Mouse (Mus musculus): Measurements from ENCODE around the gene Anp32e. TPM values are rescaled to one million over a fixed set of nuclear protein-coding genes. Genes with fewer than 3 reads are reported as not detected.
"Not testable (repeated sequence)": the region's sequence is repeated elsewhere in the genome, so short reads cannot be mapped to it uniquely, and the experiment has no call there.

The Anp32e gene
- polyA plus RNA-seq, 1 experiment from 2014 or later = 229 TPM

DNA sequence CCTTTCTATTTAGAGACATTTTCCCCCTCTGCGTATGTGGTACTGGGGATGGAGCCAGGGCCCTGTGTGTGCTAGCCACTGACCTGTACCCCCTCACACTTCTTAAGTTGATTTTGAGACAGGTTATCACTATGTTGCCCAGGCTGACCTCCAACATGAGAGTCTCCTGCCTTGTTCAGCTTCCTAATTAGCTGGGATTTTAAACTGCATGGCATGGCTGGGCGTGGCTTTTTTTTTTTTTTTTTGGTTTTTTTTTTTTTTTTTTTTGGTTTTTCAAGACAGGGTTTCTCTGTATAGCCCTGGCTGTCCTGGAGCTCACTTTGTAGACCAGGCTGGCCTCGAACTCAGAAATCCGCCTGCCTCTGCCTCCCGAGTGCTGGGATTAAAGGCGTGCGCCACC lies 48.5 kb downstream of the Anp32e start:
- WGBS = 91% methylated on average over 7 of the region's 7 CpGs
- H3K9me3 ChIP-seq (replicated peaks); H3K9ac ChIP-seq; H3K27ac ChIP-seq (ENCODE audit: poor library complexity, severe bottlenecking); H3K36me3 ChIP-seq; H3K4me3 ChIP-seq; H3K4me2 ChIP-seq; ATAC-seq (ENCODE audit: insufficient number of reproducible peaks, low FRiP score); H3K4me1 ChIP-seq (replicated peaks); H3K27me3 ChIP-seq (replicated peaks): not testable (repeated sequence)

GRCm38 (mm10) chr3:95978265-95978664 lies 49.2 kb downstream of the Anp32e start:
- Histone ChIP-seq H3K36me3 (no peaks in the 10 kb centered on the region), H3K27me3 (replicated peaks) (0 out of 2 replicates have a peak, but pooled peaks cover 6% of the 10 kb centered on the region), H3K9ac (peak overlapping the region; percentile 11; the same call in 1 of the 2 replicates), H3K4me1 (replicated peaks) (peaks cover 5% of the 10 kb centered on the region), H3K4me2 (no peak overlapping the region), H3K9me3 (replicated peaks) (no peaks in the 10 kb centered on the region), H3K4me3 (no peak overlapping the region), H3K27ac (ENCODE audit: poor library complexity, severe bottlenecking) (no peak overlapping the region)
- no peak for ATAC-seq (ENCODE audit: insufficient number of reproducible peaks, low FRiP score)
- 84% methylated on average over 9 of the region's 9 CpGs for whole genome bisulfite sequencing

DNA sequence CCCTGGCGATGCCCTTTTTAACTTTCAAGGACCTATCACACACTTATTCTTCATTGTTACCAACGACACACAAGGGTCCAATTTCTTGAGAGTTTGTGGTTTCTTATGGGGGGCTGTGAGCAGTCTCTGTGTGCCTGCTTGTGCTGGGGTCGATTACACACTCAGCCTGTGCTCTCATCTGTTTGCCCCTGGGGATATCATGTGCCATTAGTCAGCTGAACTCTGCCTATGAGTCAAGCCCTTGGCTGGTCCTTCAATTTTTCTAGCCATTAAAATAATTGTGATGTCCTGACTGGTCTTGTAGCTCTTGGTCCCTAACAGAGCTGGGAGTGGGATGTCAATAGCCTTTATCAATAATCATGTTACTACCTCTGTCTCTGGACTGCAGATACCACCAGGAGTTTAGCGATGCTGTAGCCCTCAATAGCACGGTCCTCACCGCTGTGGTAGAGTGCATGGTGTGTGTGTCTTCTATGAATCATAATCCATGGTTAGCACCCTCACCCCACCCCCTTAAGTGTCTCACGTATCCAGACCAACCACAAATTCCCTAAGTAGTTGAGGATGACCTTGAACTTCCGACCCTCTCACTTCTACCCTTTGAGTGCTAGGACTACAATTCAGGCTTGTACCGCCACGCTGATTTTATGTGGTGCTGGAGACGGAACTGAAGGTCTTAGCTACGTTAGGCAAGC lies 51.4 kb downstream of the Anp32e start:
- 84% methylated on average over 12 of the region's 12 CpGs for WGBS
- no peak for ATAC-seq (ENCODE audit: insufficient number of reproducible peaks, low FRiP score)
- Histone ChIP-seq H3K4me3 (no peak overlapping the region), H3K27me3 (replicated peaks) (no peaks in the 10 kb centered on the region), H3K4me2 (no peak overlapping the region), H3K9ac (no peak overlapping the region), H3K4me1 (replicated peaks) (peaks cover 12% of the 10 kb centered on the region), H3K9me3 (replicated peaks) (peaks cover 4% of the 10 kb centered on the region; the same call in 1 of the 2 replicates), H3K36me3 (no peaks in the 10 kb centered on the region), H3K27ac (ENCODE audit: poor library complexity, severe bottlenecking) (no peak overlapping the region)

DNA sequence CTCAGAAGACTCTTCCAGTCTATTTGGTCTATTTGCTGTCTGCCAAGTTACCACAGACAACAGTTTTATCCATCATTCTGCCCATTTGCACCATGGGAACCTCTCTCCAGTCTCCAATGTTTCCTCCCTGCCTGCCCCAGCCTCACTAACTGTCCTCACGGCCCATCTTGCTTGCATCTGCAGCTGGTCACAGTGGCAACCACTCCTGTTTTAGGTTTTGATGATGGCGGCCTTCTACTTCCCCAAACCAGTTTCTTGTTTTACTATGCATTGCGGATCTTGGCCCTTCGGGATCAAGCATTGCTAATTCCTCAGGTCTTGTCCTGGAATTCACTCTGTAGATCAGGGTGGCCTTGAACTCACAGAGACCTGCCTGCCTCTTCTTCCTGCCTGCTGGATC lies 53.1 kb downstream of the Anp32e start:
- WGBS = 88% methylated on average over 4 of the region's 4 CpGs
- Histone ChIP-seq H3K27ac (ENCODE audit: poor library complexity, severe bottlenecking) (no peak overlapping the region), H3K36me3 (no peaks in the 10 kb centered on the region), H3K9ac (no peak overlapping the region), H3K27me3 (replicated peaks) (no peaks in the 10 kb centered on the region), H3K9me3 (replicated peaks) (peaks cover 4% of the 10 kb centered on the region; the same call in 1 of the 2 replicates), H3K4me2 (no peak overlapping the region), H3K4me1 (replicated peaks) (peaks cover 30% of the 10 kb centered on the region), H3K4me3 (no peak overlapping the region)
- no peak for ATAC-seq (ENCODE audit: insufficient number of reproducible peaks, low FRiP score)

- peak overlapping the region; percentile 47 for H3K4me2 ChIP-seq
- 3% methylated on average over 12 of the region's 12 CpGs for WGBS
- H3K4me3 ChIP-seq = peak overlapping the region; percentile 10
- H3K27ac ChIP-seq (ENCODE audit: poor library complexity, severe bottlenecking) = peak overlapping the region; percentile 98
- H3K27me3 ChIP-seq (replicated peaks) = no peaks in the 10 kb centered on the region
- H3K36me3 ChIP-seq = peaks cover 30% of the 10 kb centered on the region
- H3K9ac ChIP-seq = peak overlapping the region; percentile 63
- ATAC-seq (ENCODE audit: insufficient number of reproducible peaks, low FRiP score) = peak; percentile 88
- peaks cover 4% of the 10 kb centered on the region; the same call in 1 of the 2 replicates for H3K9me3 ChIP-seq (replicated peaks)
- H3K4me1 ChIP-seq (replicated peaks) = peaks cover 52% of the 10 kb centered on the region
Measured at GRCm38 (mm10) chr3:95985209-95986000, 56.4 kb downstream of the Anp32e start.

DNA sequence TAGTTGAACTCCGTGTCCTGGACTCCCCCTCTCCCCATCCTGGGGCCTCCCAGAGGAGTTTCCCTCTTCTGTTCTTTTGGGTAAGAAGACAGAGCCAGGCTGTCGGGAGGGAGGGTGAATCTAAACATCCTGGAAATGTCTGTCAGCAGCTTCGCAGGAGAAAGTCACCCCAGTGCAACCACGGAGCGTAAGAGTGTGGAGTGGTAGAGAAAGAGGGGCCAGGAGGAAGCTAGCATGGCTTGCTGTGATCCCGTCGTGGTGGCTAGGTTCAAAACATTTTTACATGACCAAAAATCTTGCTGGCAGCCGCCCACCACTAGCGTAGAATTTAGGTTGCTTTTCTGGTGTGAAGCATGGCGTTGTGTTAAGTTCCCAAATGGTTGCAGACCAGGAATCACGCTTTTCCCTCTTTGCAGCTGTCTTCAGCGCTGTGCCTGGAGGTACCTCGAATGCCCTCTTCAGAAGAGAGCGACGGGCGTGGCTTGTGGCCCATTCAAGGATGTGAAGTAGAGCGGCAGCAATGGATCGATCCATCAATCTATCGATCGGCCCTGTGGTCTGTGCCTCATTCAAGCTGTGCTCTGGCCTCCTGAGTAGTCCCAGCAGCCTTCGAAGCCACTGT lies 57.1 kb downstream of the Anp32e start:
- Histone ChIP-seq H3K27ac (ENCODE audit: poor library complexity, severe bottlenecking) (peak overlapping the region; percentile 98), H3K9ac (peak overlapping the region; percentile 63), H3K9me3 (replicated peaks) (peaks cover 4% of the 10 kb centered on the region; the same call in 1 of the 2 replicates), H3K36me3 (peaks cover 37% of the 10 kb centered on the region), H3K4me2 (peak overlapping the region; percentile 47), H3K27me3 (replicated peaks) (no peaks in the 10 kb centered on the region), H3K4me3 (peak overlapping the region; percentile 10), H3K4me1 (replicated peaks) (peaks cover 59% of the 10 kb centered on the region)
- peak; percentile 30; the same call in 1 of the 2 replicates for ATAC-seq (ENCODE audit: insufficient number of reproducible peaks, low FRiP score)
- WGBS = 3% methylated on average over 21 of the region's 21 CpGs

- Histone ChIP-seq H3K4me2 (no peak overlapping the region), H3K4me1 (replicated peaks) (peaks cover 68% of the 10 kb centered on the region), H3K4me3 (no peak overlapping the region), H3K9me3 (replicated peaks) (peaks cover 4% of the 10 kb centered on the region; the same call in 1 of the 2 replicates), H3K36me3 (peaks cover 46% of the 10 kb centered on the region), H3K9ac (no peak overlapping the region; the same call in 1 of the 2 replicates), H3K27me3 (replicated peaks) (no peaks in the 10 kb centered on the region), H3K27ac (ENCODE audit: poor library complexity, severe bottlenecking) (peak overlapping the region; percentile 98)
- 49% methylated on average over 4 of the region's 4 CpGs for WGBS
- no peak for ATAC-seq (ENCODE audit: insufficient number of reproducible peaks, low FRiP score)
Measured at GRCm38 (mm10) chr3:95986984-95987383, 57.9 kb downstream of the Anp32e start.

GRCm38 (mm10) chr3:95987386-95988110 lies 58.5 kb downstream of the Anp32e start:
- 56% methylated on average over 6 of the region's 6 CpGs for WGBS
- Histone ChIP-seq H3K4me3 (no peak overlapping the region), H3K27ac (ENCODE audit: poor library complexity, severe bottlenecking) (peak overlapping the region; percentile 98; the same call in 1 of the 2 replicates), H3K36me3 (peaks cover 51% of the 10 kb centered on the region), H3K9me3 (replicated peaks) (peaks cover 4% of the 10 kb centered on the region; the same call in 1 of the 2 replicates), H3K4me2 (no peak overlapping the region), H3K9ac (peak overlapping the region; percentile 10; the same call in 1 of the 2 replicates), H3K27me3 (replicated peaks) (no peaks in the 10 kb centered on the region), H3K4me1 (replicated peaks) (peaks cover 73% of the 10 kb centered on the region)
- ATAC-seq (ENCODE audit: insufficient number of reproducible peaks, low FRiP score) = no peak

DNA sequence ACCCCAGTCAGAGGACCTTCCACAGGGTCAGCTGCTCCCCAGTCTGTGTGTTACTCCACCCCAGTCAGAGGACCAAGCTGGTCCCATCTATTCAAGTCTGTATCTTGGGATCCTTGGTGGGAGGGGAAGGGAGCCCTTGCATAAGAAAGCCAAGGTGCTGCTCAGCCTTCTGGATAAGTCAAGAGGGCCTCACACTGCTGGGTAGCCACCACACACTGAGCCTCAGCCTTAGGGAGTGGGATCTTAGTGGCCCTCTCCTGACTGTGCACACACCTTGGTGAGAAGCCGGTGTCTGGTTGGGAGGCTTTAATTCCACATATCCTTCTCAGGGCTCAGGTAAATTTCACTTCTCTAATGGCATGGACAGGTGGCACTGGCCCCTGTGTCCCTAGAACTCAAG lies 59.1 kb downstream of the Anp32e start:
- 94% methylated on average over 1 of the region's 1 CpGs for WGBS
- no peak for ATAC-seq (ENCODE audit: insufficient number of reproducible peaks, low FRiP score)
- Histone ChIP-seq H3K4me3 (no peak overlapping the region), H3K27ac (ENCODE audit: poor library complexity, severe bottlenecking) (no peak overlapping the region), H3K9ac (peak overlapping the region; percentile 38; the same call in 1 of the 2 replicates), H3K27me3 (replicated peaks) (no peaks in the 10 kb centered on the region), H3K4me1 (replicated peaks) (peaks cover 79% of the 10 kb centered on the region), H3K36me3 (peaks cover 53% of the 10 kb centered on the region), H3K9me3 (replicated peaks) (peaks cover 4% of the 10 kb centered on the region; the same call in 1 of the 2 replicates), H3K4me2 (no peak overlapping the region)

DNA sequence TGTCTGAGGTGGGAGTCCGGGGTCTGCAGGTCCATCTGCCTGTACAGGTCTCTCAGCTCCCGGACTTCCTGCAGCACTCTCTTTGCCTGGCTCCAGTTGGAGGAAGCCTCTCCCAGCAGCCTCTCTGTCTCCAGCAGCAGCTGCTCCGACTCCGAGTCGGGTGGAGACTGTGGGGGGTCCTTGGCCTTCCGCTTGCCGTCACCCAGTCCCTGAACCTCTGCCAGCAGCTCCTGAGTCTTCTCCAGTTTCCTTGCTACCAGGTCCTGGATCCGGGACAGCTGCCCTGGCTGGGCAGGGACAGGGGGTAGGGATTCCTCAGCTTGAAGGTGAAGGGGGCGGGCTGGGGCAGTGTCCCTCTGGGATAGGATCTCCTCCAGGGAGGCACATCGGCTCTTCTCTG lies 59.9 kb downstream of the Anp32e start:
- 0 out of 2 replicates have a peak overlapping the region, but pooled peaks have one; percentile 3 for H3K9ac ChIP-seq
- 0 out of 2 replicates have a peak overlapping the region, but pooled peaks have one; percentile 11 for H3K27ac ChIP-seq (ENCODE audit: poor library complexity, severe bottlenecking)
- H3K36me3 ChIP-seq = peaks cover 53% of the 10 kb centered on the region
- WGBS = 59% methylated on average over 10 of the region's 10 CpGs
- peaks cover 4% of the 10 kb centered on the region; the same call in 1 of the 2 replicates for H3K9me3 ChIP-seq (replicated peaks)
- H3K4me1 ChIP-seq (replicated peaks) = peaks cover 88% of the 10 kb centered on the region
- H3K4me3 ChIP-seq = no peak overlapping the region
- no peaks in the 10 kb centered on the region for H3K27me3 ChIP-seq (replicated peaks)
- H3K4me2 ChIP-seq = no peak overlapping the region
- ATAC-seq (ENCODE audit: insufficient number of reproducible peaks, low FRiP score) = no peak
